Mouse (Mus musculus) forebrain, embryonic 11.5 days (tissue): Measurements from ENCODE around the gene Abhd12. TPM values are rescaled to one million over a fixed set of nuclear protein-coding genes. Genes with fewer than 3 reads are reported as not detected.
"Not testable (repeated sequence)": the region's sequence is repeated elsewhere in the genome, so short reads cannot be mapped to it uniquely, and the experiment has no call there.

ENCODE experiments used
- ATAC-seq: fragments of 200-750 bp; cut with Nextera tagmentation; replicated peaks from 2 replicates; pipeline ENCODE4 v1.8.0; 2017; ENCODE audit warnings: moderate TSS enrichment; ENCODE audit not compliant: low FRiP score
- DNase-seq: peaks from one replicate; pipeline ENCODE4 v3.0.0-alpha.2; 2017; ENCODE audit warnings: low spot score
- H3K27ac ChIP-seq: fragments of 300-500 bp; sonication (generic); 2 replicates; pipeline ENCODE4 v1.5.1; 2014; ENCODE audit warnings: low read depth, low read length
- H3K27me3 ChIP-seq: fragments of 300-500 bp; sonication (generic); 2 replicates; pipeline ENCODE4 v1.6.1; 2014; ENCODE audit warnings: mild to moderate bottlenecking, low read length, mixed read lengths; ENCODE audit not compliant: control insufficient read depth, insufficient read depth
- H3K36me3 ChIP-seq: fragments of 300-500 bp; sonication (generic); 2 replicates; pipeline ENCODE4 v1.6.1; 2014; ENCODE audit warnings: mild to moderate bottlenecking, low read length, moderate library complexity, mixed read lengths; ENCODE audit not compliant: control insufficient read depth, insufficient read depth
- H3K4me1 ChIP-seq: fragments of 300-500 bp; sonication (generic); replicated peaks from 2 replicates; pipeline ENCODE4 v1.6.1; 2014; ENCODE audit warnings: low read length, mixed read lengths; ENCODE audit not compliant: control insufficient read depth, insufficient read depth
- H3K4me2 ChIP-seq: fragments of 300-500 bp; sonication (generic); 2 replicates; pipeline ENCODE4 v1.6.1; 2014; ENCODE audit warnings: low read depth, mild to moderate bottlenecking, low read length, moderate library complexity, mixed read lengths; ENCODE audit not compliant: severe bottlenecking
- H3K4me3 ChIP-seq: fragments of 300-500 bp; sonication (generic); 2 replicates; pipeline ENCODE4 v1.5.1; 2014; ENCODE audit warnings: low read depth, low read length
- H3K9ac ChIP-seq: fragments of 300-500 bp; sonication (generic); 2 replicates; pipeline ENCODE4 v1.6.1; 2014; ENCODE audit warnings: low read length
- H3K9me3 ChIP-seq: fragments of 300-500 bp; sonication (generic); 2 replicates; pipeline ENCODE4 v1.6.1; 2016; ENCODE audit warnings: low read length, mixed read lengths; ENCODE audit not compliant: control insufficient read depth
- WGBS: fragments of 180-500 bp; shearing (Covaris S2); extraction: QIAGEN DNeasy Blood & Tissue Kit; methylation state at CpG from one replicate; pipeline ENCODE4 v1.1.7; 2014; 5-methylcytosine and 5-hydroxymethylcytosine counted together
- polyA plus RNA-seq: library from polyadenylated mRNA; unstranded; fragments of >200 nt; fragmentation: Nextera tagmentation; extraction: Ambion mirVana; gene quantifications from 2 replicates; pipeline ENCODE4 v1.2.1, GENCODE M21; 2014

Abhd12 gene
- 54.2 and 57.9 TPM in 2 replicates for polyA plus RNA-seq

GRCm38 (mm10) chr2:150904272-150904935 is at the start of gene Abhd12:
TSS of gene Abhd12 (minus strand) at chr2:150904741.
- H3K27ac ChIP-seq: peak within 1 kb of the TSS; percentile 70; the same call in 1 of the 2 replicates
- peak within 1 kb of the TSS; percentile 85 for H3K4me3 ChIP-seq
- peak within 1 kb of the TSS; percentile 84 for H3K4me2 ChIP-seq
- no peaks in the 10 kb centered on the region for H3K27me3 ChIP-seq
- under 1% methylated on average over 68 of the region's 72 CpGs for WGBS
- ATAC-seq (peak; percentile 98), DNase-seq (peak; percentile 99)
- H3K36me3 ChIP-seq: no peaks in the 10 kb centered on the region
- H3K9ac ChIP-seq: peak within 1 kb of the TSS; percentile 87
- H3K4me1 ChIP-seq: peaks cover 3% of the 10 kb centered on the region
- no peaks in the 10 kb centered on the region for H3K9me3 ChIP-seq

GRCm38 (mm10) chr2:150951201-150951600 is 46.7 kb upstream of the Abhd12 start:
- Histone ChIP-seq H3K4me2 (no peak overlapping the region), H3K36me3 (peaks cover 3% of the 10 kb centered on the region; the same call in 1 of the 2 replicates), H3K4me1 (no peaks in the 10 kb centered on the region), H3K9ac (no peak overlapping the region), H3K9me3 (no peaks in the 10 kb centered on the region), H3K4me3 (no peak overlapping the region), H3K27me3 (no peaks in the 10 kb centered on the region), H3K27ac (no peak overlapping the region)
- no peak for DNase-seq
- 81% methylated on average over 2 of the region's 2 CpGs for WGBS
- no peak for ATAC-seq

- Histone ChIP-seq H3K36me3 (peaks cover 3% of the 10 kb centered on the region; the same call in 1 of the 2 replicates), H3K4me1 (no peaks in the 10 kb centered on the region), H3K4me2 (no peak overlapping the region), H3K27ac (no peak overlapping the region), H3K9ac (no peak overlapping the region), H3K9me3 (no peaks in the 10 kb centered on the region), H3K4me3 (no peak overlapping the region), H3K27me3 (no peaks in the 10 kb centered on the region)
- 89% methylated on average over 6 of the region's 6 CpGs for WGBS
- ATAC-seq (no peak), DNase-seq (no peak)
Measured at GRCm38 (mm10) chr2:150950056-150950455, 45.5 kb upstream of the Abhd12 start.

- Histone ChIP-seq H3K27ac (no peak overlapping the region), H3K27me3 (no peaks in the 10 kb centered on the region), H3K9me3 (no peaks in the 10 kb centered on the region), H3K4me2 (no peak overlapping the region), H3K4me1 (no peaks in the 10 kb centered on the region), H3K36me3 (peaks cover 3% of the 10 kb centered on the region; the same call in 1 of the 2 replicates), H3K9ac (no peak overlapping the region), H3K4me3 (no peak overlapping the region)
- 95% methylated on average over 3 of the region's 3 CpGs for WGBS
- ATAC-seq (no peak), DNase-seq (peak; percentile 34)
Measured at GRCm38 (mm10) chr2:150949652-150950051, 45.1 kb upstream of the Abhd12 start.

GRCm38 (mm10) chr2:150948786-150949185 is 44.2 kb upstream of the Abhd12 start:
- Histone ChIP-seq H3K9me3 (no peaks in the 10 kb centered on the region), H3K4me1 (no peaks in the 10 kb centered on the region), H3K4me2 (no peak overlapping the region), H3K36me3 (peaks cover 3% of the 10 kb centered on the region; the same call in 1 of the 2 replicates), H3K9ac (no peak overlapping the region), H3K27ac (no peak overlapping the region), H3K4me3 (no peak overlapping the region), H3K27me3 (no peaks in the 10 kb centered on the region)
- WGBS: 91% methylated on average over 5 of the region's 5 CpGs
- ATAC-seq (no peak), DNase-seq (no peak)

GRCm38 (mm10) chr2:150947880-150948611 is 43.5 kb upstream of the Abhd12 start:
- not testable (repeated sequence) for H3K27ac ChIP-seq, H3K27me3 ChIP-seq, H3K36me3 ChIP-seq, H3K4me3 ChIP-seq, H3K4me2 ChIP-seq, ATAC-seq, H3K9me3 ChIP-seq, H3K4me1 ChIP-seq, H3K9ac ChIP-seq
- WGBS: 91% methylated on average over 12 of the region's 12 CpGs
- peak; percentile 40 for DNase-seq

- WGBS: 94% methylated on average over 5 of the region's 5 CpGs
- H3K27me3 ChIP-seq, DNase-seq, H3K9ac ChIP-seq, H3K9me3 ChIP-seq, H3K27ac ChIP-seq, ATAC-seq, H3K4me1 ChIP-seq, H3K4me3 ChIP-seq, H3K36me3 ChIP-seq, H3K4me2 ChIP-seq: not testable (repeated sequence)
Measured at GRCm38 (mm10) chr2:150947341-150947740, 42.8 kb upstream of the Abhd12 start.

GRCm38 (mm10) chr2:150944017-150944416 is 39.5 kb upstream of the Abhd12 start:
- no peaks in the 10 kb centered on the region for H3K4me1 ChIP-seq
- H3K4me2 ChIP-seq: no peak overlapping the region
- H3K4me3 ChIP-seq: no peak overlapping the region
- H3K9ac ChIP-seq: no peak overlapping the region
- DNase-seq: no peak
- no peak for ATAC-seq
- WGBS: 91% methylated on average over 5 of the region's 5 CpGs
- no peaks in the 10 kb centered on the region for H3K9me3 ChIP-seq
- no peaks in the 10 kb centered on the region for H3K27me3 ChIP-seq
- no peaks in the 10 kb centered on the region; the same call in 1 of the 2 replicates for H3K36me3 ChIP-seq
- H3K27ac ChIP-seq: no peak overlapping the region
